Mouse (Mus musculus) ovary, postnatal 36 days (tissue): ENCODE data around the gene Slc9b1.

Experiments used
- DNase-seq: peaks from one replicate; pipeline ENCODE4 v3.0.0; 2022; ENCODE audit warnings: low spot score, mixed read lengths

Gene Slc9b1

DNA sequence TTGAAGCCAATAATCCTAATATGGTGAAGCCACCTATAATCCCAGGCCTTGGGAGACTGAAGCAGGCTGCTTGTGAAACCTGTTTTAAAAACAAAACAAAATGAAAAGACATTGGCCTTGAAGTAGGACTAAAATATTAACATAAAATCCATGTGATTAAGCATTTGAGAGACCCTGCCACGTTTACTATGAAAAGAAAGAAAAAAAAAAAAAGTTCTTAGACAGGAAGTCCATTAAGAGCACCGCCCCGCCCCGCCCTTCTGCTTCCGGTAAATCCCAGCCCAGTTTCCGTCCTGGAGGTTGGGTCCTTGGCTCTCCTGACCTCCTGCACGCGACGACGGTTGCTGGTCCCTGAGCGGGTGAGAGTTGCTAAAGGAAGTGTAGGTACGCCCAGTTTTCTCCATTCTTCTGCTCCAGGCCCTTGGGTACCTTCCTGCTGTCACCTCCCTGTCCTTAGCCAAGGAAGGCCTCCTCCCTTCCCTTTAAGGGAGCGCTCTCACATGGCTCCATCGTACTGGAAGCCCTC, at the start of gene Slc9b1:
Gene Slc9b1, plus strand, starts transcription at position 291 of the 526 bp plus-strand sequence.
- DNase-seq: no peak

DNA sequence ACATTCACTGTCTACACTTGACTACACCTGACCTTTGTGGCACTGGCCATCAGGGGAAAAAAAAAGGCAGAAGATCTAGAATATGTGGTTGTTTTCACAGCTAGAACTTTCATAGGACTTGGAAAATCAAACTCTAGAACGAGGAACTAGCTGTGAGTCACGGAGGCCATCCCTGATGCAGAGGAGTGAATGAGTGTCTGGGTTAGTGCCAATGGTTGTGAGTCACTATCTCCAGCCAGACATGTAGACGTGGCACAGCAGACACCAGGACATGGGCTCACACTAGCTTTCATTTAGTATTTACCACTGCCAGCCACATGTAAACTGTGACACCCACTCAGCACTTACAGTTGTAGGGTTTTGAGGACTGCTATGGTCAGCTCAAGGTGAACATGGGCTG, 49.3 kb upstream of the Slc9b1 start:
- no peak for DNase-seq

- DNase-seq: no peak
Measured at GRCm38 (mm10) chr3:135300081-135300480, 47.7 kb upstream of the Slc9b1 start.

DNA sequence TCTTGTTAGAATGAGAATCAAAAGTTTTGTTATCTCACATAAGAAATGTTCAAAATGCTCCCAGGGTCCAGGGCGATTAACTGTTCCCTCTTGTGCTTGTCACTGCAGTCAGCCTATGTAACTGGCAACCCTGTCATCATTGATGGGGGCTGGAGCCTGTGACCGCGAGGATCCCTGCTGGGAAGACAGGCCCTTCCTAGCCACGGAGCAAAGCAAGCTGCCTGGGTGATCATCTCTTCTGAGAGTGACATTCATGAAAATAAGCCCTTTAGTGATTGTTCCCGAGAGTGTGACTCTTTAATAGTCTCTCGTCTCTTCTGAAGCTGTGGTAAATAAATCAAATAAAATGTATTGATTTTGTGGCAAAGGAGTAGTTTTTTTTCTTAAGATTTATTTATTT, 43.8 kb upstream of the Slc9b1 start:
- DNase-seq: no peak

GRCm38 (mm10) chr3:135304566-135304965, 43.3 kb upstream of the Slc9b1 start:
- DNase-seq: no peak

DNA sequence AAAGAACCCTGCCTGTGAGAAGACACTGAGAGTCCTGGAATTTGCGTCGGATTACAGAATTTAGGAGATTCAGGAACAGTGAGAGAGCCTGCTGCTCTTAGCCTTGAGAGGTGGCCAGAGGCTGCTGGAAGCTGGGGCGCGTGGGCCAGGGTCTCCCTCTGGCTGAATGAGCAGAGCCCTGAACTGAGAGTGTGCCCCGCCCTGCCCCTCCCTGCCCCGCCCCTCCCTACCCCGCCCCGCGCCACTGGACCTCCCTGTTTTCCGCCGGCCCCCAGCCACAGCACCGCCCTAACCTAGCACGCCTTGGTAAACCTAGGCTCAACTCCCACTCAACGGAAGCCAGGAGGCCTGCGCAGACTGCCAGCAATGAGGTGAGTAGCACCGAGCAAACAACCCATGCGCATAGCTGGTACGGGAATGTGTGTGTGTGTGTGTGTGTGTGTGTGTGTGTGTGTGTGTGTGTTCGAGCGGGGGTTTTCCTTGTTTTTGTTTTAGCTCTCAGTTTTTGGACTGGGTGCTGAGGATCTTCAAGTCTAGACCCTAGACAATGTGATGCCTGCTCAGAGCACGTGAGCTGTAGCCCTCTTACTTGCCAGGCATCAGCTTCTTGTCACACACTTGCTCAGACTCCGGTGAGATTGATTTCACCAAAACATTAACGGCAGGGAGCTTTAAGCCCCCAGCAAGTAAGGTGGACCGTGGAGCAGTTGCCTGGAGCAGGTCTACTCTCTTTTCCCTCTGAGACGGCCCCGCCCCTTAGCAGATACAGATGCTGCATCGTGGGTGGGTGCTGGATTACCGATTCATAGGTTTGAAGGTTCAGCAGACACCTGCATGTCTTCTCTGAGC, 40.2 kb upstream of the Slc9b1 start, which contains the start of gene Slc9b2:
Gene Slc9b2, plus strand, starts transcription at position 290 of the 849 bp plus-strand sequence.
- DNase-seq: peak; percentile 39

DNA sequence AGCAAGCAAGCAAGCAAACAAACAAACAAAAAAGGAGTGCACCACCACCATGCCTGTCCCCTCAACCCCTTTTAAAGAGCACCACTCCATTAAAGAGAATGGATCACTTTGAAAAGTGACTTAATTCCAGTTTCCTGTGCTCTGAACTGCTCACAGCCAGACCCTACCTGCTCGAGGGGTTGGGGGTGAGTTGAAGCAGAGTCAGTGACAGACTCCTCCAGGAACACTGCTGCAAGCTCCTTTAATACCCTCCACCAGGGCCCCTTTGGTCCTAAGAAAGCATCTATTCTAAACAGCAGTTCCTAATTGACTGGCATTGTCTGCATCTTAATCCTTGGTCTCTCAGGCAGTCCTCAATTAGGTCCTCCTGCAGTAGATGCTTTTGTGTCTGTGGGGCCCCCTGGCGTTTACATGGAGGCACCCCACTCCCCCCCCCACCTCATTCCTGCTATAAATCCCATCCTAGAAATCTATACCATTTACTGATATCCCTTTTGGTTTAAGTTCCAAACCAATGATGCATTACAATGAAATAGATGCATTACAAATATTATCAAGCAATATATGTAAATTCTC, 34.8 kb upstream of the Slc9b1 start:
- DNase-seq: no peak

GRCm38 (mm10) chr3:135313727-135314126, 34.1 kb upstream of the Slc9b1 start:
- DNase-seq: no peak

GRCm38 (mm10) chr3:135314811-135315210, 33.0 kb upstream of the Slc9b1 start:
- no peak for DNase-seq

DNA sequence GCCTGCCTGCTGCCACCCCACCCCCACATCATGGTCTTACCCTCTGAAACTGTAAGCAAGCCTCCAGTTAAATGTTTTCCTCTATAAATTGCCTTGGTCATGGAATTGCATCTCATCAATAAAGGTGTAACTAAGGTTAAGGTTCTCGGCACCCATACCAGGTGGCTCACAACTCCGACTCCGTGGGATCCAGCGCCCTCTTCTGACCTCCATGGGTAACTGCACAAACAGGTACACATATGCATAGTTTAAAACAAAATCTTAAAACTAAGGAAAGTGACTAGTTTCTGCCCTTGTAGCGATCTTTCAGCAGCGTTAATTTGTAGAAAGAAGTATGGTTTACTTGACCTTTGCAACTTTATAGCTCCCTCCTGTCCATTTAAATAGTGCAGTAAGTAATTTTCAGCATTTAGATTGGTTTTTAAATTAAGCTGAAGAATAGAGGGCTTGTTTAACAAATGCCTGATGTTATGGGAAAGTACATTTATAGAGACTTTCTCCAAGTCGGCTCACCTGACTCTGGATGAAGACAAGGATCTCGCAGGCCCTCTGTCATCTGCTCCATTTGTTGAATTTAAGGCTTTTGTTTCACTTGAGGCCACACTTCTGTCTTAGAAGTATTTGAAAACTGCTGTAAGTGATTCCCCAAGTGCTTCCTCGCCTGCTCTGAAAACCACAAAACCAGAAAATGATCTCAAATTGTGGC, 32.0 kb upstream of the Slc9b1 start:
- no peak for DNase-seq

- DNase-seq: no peak
Measured at GRCm38 (mm10) chr3:135318331-135318730, 29.5 kb upstream of the Slc9b1 start.

DNA sequence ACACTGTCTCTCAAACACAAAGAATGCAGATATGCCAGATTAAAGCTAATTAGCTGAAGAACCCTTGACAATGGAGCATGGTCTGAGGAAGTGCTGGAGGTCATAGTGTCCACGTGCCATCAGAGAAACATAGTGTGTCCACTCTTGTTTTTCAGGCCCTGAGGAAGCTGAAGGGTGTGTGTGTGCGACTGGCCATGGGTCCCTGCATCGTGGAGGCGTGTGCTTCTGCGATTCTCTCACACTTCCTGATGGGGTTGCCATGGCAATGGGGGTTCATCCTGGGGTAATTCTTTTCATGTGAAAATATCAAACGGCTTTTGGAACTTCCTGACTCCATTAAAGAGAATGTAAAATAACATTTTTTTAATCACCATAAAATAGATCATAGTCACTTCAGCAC, 23.5 kb upstream of the Slc9b1 start:
- no peak for DNase-seq

DNA sequence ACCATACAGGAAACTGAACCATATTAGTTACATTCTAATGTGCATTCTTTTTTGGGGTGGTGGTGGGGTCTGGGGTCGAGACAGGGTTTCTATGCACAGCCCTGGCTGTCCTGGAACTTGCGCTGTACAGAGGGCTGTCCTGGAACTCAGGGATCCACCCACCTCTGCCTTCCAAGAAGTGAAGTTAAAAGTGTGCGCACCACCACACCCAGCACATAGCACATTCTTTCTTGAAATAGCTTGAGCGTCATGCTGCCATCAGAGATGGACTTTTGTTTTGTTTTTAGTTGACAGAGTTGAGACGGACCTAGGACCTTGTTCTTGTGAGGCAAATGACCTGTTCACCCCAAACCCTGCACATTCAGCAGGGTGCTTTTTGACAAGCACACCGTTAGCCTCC, 20.7 kb upstream of the Slc9b1 start:
- no peak for DNase-seq

DNA sequence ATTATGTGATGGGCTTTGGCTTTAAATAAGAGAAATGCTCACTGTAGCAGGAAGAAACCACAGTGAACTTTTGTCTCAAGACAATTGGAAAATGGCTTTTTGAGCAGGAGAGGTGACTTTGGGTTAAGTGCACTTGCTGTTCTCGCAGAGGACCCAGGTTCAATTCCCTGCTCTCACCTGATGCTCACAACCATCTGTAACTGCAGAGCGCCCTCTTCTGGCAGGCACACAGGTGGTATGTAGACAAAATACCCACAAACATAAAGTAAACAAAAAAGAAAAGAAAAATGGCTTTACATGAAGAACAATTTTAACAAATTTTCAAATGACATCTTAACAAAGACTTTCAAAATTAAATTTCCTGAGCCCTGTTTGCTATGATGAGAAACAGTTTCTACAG, 20.2 kb upstream of the Slc9b1 start:
- no peak for DNase-seq

DNA sequence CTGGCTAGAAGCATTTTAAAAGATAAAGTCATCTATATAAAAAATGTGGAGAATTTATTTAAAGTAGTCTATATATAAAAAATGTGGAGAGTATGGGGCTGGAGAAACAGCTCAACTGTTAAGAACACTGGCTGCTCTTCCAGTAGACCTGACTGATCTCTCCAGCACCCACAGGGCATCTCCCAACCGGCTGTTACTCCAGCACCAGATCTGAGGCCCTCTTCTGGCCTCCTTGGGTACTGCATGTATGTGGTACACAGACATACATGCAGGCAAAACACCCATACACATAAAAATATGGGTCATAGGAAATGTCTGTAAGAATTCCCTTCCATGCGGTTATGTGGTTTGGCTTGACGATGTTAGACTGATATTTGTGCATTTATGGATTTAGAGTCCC, 19.3 kb upstream of the Slc9b1 start:
- peak; percentile 38 for DNase-seq

DNA sequence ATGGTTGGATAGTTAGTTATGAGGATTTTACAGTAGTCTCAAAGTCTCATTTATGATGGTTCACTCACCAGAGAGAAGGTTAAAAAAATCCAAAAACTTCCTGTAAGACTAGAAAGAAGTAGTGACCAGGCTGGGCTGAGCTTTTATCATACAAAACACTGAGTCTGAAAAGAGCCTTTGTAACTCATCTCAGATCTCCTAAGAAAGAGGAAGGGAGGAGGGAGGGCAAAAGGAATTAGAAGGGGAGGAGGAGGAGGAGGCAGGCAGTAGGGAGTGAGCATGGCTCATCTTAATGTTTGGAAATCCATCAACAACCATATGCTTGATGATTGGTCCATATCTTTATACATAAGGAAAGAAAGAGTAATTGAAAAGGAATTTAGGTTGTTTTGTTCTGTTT, 15.1 kb upstream of the Slc9b1 start:
- no peak for DNase-seq

DNA sequence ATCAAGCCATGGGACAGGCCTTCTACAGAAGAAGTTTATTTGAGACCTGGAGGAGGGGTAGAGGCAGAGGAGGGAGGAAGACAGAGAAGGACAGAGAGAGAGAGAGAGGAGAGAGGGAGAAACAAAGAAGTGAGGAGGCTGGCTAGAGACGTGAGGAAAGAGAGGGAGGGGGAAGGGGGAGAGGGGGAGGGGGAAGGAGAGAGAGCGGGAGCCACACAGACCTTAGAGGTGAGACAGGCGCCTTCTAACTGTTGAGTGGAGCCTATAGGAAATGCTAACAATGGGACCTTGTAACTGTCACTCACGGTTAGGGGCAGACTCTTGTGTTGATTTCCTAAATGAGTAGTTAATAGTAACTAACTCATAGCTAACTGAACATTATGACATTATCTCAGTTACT, 14.1 kb upstream of the Slc9b1 start:
- no peak for DNase-seq

DNA sequence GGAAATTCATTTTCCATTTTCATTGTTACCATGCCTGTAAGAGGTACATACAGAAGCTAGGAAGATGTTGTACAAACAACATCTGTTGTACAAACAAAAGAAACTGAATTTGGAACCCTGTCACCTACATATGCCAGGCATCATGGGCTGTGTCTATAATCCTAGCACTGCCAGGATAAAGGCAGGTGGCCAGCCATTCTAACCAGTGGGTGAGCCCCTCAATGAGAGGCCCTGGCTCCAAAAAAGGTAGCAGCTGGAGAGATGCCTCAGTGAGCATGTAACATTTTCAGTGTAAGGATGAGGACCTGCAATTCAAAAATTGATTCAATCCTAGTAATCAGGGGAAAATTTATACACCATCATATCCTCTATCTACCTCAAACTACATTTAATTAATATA, 1.2 kb downstream of the Slc9b1 start:
- DNase-seq: no peak

- DNase-seq: no peak
Measured at GRCm38 (mm10) chr3:135351857-135352256, 4.0 kb downstream of the Slc9b1 start.

- no peak for DNase-seq
Measured at GRCm38 (mm10) chr3:135357394-135357793, 9.6 kb downstream of the Slc9b1 start.

GRCm38 (mm10) chr3:135375836-135376235, 28.0 kb downstream of the Slc9b1 start:
- DNase-seq: no peak

GRCm38 (mm10) chr3:135377445-135377844, 29.6 kb downstream of the Slc9b1 start:
- no peak for DNase-seq

GRCm38 (mm10) chr3:135379868-135380267, 32.0 kb downstream of the Slc9b1 start:
- no peak for DNase-seq
